Mouse (Mus musculus): ENCODE measurements at regions not wholly inside any gene's neighbourhood (a gene's known extent, or its start where the extent isn't known, plus 50 kb on each side); places are given as distances from the start of the nearest gene placed in this dataset.
"Not testable (repeated sequence)": the region's sequence is repeated elsewhere in the genome, so short reads cannot be mapped to it uniquely, and the experiment has no call there.

DNA sequence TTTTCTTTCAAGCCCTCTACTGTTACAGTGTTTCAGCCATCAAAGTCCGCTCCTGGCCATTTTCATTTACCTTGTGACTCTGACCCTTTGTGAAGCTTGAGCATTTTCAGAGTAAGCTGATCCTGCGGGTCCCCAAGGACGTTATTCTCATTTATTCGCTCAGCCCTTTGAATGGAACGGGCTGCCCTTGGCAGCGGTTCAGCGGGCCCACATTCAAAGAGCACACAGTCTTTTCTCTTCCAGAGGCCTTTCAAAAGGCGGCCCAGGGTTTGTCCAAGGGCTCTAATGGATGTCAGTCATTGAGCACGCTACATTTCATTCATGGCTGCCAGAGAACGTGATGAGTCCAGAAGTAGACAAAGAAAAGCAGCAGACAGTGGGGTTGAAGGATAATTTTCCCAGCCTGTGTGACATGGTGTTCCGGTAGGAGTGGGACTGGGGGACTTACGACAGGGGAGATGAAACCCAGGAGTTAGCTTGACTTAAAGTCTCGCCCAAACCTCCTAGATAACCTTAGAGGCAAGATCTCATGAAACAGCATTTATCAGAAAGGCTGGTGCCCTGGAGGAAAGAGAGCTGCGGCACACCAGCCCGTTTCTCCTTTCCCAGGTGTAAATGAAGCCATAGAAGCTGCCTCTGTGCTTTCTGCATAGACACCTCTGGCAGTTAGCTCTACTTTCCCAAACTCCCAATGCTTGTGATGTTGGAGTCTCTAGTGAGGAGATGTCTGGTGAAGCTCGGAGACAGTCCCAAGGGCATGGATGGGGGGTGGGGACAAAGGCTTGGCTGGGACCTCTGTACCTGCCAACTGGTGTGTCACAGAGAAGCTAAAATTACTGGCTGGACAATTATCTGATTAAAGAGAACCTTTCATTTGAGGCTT lies 112.2 kb downstream of the Rps12 start:
- no peak for ATAC-seq (ENCODE audit: insufficient read depth, low read depth)
- Histone ChIP-seq H3K9ac (replicated peaks; ENCODE audit: low read depth, low read length) (no peak overlapping the region), H3K36me3 (replicated peaks; ENCODE audit: control insufficient read depth, insufficient read depth, low read length) (no peaks in the 10 kb centered on the region), H3K27ac (ENCODE audit: low read depth) (no peak overlapping the region), H3K27me3 (ENCODE audit: control insufficient read depth, insufficient read depth, low read length) (no peaks in the 10 kb centered on the region), H3K4me3 (ENCODE audit: low read depth, low read length) (no peak overlapping the region), H3K9me3 (replicated peaks; ENCODE audit: control insufficient read depth, low read length) (no peaks in the 10 kb centered on the region), H3K4me1 (ENCODE audit: control insufficient read depth, insufficient read depth) (no peaks in the 10 kb centered on the region), H3K4me2 (ENCODE audit: low read depth, low read length) (no peak overlapping the region)
- WGBS, result 71% methylated on average over 16 of the region's 16 CpGs
- TF ChIP-seq EP300 (IDR thresholded peaks at IDR 0.05; ENCODE audit: low read depth) (no peak), CTCF (IDR thresholded peaks at IDR 0.05; ENCODE audit: low read depth) (no peak)
- DNase-seq (ENCODE audit: low spot score), result no peak

DNA sequence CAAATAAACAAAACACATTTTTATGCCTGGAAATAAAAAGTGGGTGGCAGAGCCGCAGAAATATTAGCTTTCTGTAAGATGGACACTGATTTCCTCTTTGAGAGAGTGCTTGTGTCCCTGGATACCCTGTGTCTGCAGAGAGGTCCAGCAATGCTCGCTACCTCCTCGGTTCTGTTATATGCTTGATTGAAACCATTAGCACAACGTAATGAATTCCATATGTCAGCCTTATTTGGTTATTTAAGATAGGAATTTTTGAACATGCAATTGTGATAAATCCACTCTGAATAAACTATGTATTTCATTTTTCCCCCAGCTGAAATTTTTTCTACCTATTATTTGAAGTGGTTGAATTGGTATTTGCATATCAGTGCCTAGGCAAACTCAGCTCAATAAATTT lies 114.8 kb downstream of the Rps12 start:
- no peak for DNase-seq (ENCODE audit: low spot score)
- no peak overlapping the region for H3K4me3 ChIP-seq (ENCODE audit: low read depth, low read length)
- no peaks in the 10 kb centered on the region for H3K36me3 ChIP-seq (replicated peaks; ENCODE audit: control insufficient read depth, insufficient read depth, low read length)
- ATAC-seq (ENCODE audit: insufficient read depth, low read depth), result no peak
- H3K27me3 ChIP-seq (ENCODE audit: control insufficient read depth, insufficient read depth, low read length), result no peaks in the 10 kb centered on the region
- no peak overlapping the region for H3K4me2 ChIP-seq (ENCODE audit: low read depth, low read length)
- 78% methylated on average over 4 of the region's 4 CpGs for WGBS
- H3K9ac ChIP-seq (replicated peaks; ENCODE audit: low read depth, low read length), result no peak overlapping the region
- H3K27ac ChIP-seq (ENCODE audit: low read depth), result no peak overlapping the region
- no peaks in the 10 kb centered on the region for H3K4me1 ChIP-seq (ENCODE audit: control insufficient read depth, insufficient read depth)
- no peak for TF ChIP-seq EP300 (IDR thresholded peaks at IDR 0.05; ENCODE audit: low read depth)
- no peak for TF ChIP-seq CTCF (IDR thresholded peaks at IDR 0.05; ENCODE audit: low read depth)
- no peaks in the 10 kb centered on the region for H3K9me3 ChIP-seq (replicated peaks; ENCODE audit: control insufficient read depth, low read length)

GRCm38 (mm10) chr10:23671494-23671893 lies 115.6 kb downstream of the Rps12 start:
- 25% methylated on average over 8 of the region's 8 CpGs for WGBS

GRCm38 (mm10) chr10:23665916-23666315 lies 121.2 kb downstream of the Rps12 start:
- not testable (repeated sequence) for DNase-seq (ENCODE audit: low spot score); H3K4me2 ChIP-seq (ENCODE audit: low read depth, low read length)
- 54% methylated on average over 8 of the region's 8 CpGs for WGBS

More at GRCm38 (mm10) chr10:23671494-23671893, 115.6 kb downstream of the Rps12 start:
- no peak overlapping the region for H3K9ac ChIP-seq (replicated peaks; ENCODE audit: low read depth, low read length)
- H3K27ac ChIP-seq (ENCODE audit: low read depth), result no peak overlapping the region
- ATAC-seq (ENCODE audit: insufficient read depth, low read depth) (no peak), DNase-seq (ENCODE audit: low spot score) (no peak)
- TF ChIP-seq EP300 (IDR thresholded peaks at IDR 0.05; ENCODE audit: low read depth) (no peak), CTCF (IDR thresholded peaks at IDR 0.05; ENCODE audit: low read depth) (peak; percentile 47)
- no peaks in the 10 kb centered on the region for H3K9me3 ChIP-seq (replicated peaks; ENCODE audit: control insufficient read depth, low read length)
- H3K4me3 ChIP-seq (ENCODE audit: low read depth, low read length), result no peak overlapping the region
- no peaks in the 10 kb centered on the region for H3K36me3 ChIP-seq (replicated peaks; ENCODE audit: control insufficient read depth, insufficient read depth, low read length)
- no peaks in the 10 kb centered on the region for H3K4me1 ChIP-seq (ENCODE audit: control insufficient read depth, insufficient read depth)
- no peak overlapping the region for H3K4me2 ChIP-seq (ENCODE audit: low read depth, low read length)
- no peaks in the 10 kb centered on the region for H3K27me3 ChIP-seq (ENCODE audit: control insufficient read depth, insufficient read depth, low read length)

GRCm38 (mm10) chr10:23626201-23626600 lies 160.9 kb downstream of the Rps12 start:
- no peak for ATAC-seq (ENCODE audit: insufficient read depth, low read depth)
- H3K27ac ChIP-seq (ENCODE audit: low read depth), result no peak overlapping the region
- H3K27me3 ChIP-seq (ENCODE audit: control insufficient read depth, insufficient read depth, low read length), result no peaks in the 10 kb centered on the region
- H3K4me2 ChIP-seq (ENCODE audit: low read depth, low read length), result no peak overlapping the region
- H3K9me3 ChIP-seq (replicated peaks; ENCODE audit: control insufficient read depth, low read length), result no peaks in the 10 kb centered on the region
- 74% methylated on average over 4 of the region's 4 CpGs for WGBS
- DNase-seq (ENCODE audit: low spot score), result no peak
- TF ChIP-seq EP300 (IDR thresholded peaks at IDR 0.05; ENCODE audit: low read depth) (no peak), CTCF (IDR thresholded peaks at IDR 0.05; ENCODE audit: low read depth) (no peak)
- H3K4me3 ChIP-seq (ENCODE audit: low read depth, low read length), result no peak overlapping the region
- no peaks in the 10 kb centered on the region for H3K4me1 ChIP-seq (ENCODE audit: control insufficient read depth, insufficient read depth)
- H3K9ac ChIP-seq (replicated peaks; ENCODE audit: low read depth, low read length), result no peak overlapping the region
- no peaks in the 10 kb centered on the region for H3K36me3 ChIP-seq (replicated peaks; ENCODE audit: control insufficient read depth, insufficient read depth, low read length)

More at GRCm38 (mm10) chr10:23665916-23666315, 121.2 kb downstream of the Rps12 start:
- not testable (repeated sequence) for H3K27me3 ChIP-seq (ENCODE audit: control insufficient read depth, insufficient read depth, low read length); H3K36me3 ChIP-seq (replicated peaks; ENCODE audit: control insufficient read depth, insufficient read depth, low read length); H3K4me3 ChIP-seq (ENCODE audit: low read depth, low read length); H3K9me3 ChIP-seq (replicated peaks; ENCODE audit: control insufficient read depth, low read length); H3K27ac ChIP-seq (ENCODE audit: low read depth); H3K4me1 ChIP-seq (ENCODE audit: control insufficient read depth, insufficient read depth); H3K9ac ChIP-seq (replicated peaks; ENCODE audit: low read depth, low read length); ATAC-seq (ENCODE audit: insufficient read depth, low read depth)

GRCm38 (mm10) chr10:23612030-23612429 lies 175.0 kb downstream of the Rps12 start:
- TF ChIP-seq EP300 (IDR thresholded peaks at IDR 0.05; ENCODE audit: low read depth) (no peak), CTCF (IDR thresholded peaks at IDR 0.05; ENCODE audit: low read depth) (no peak)
- WGBS, result 86% methylated on average over 2 of the region's 2 CpGs
- no peak overlapping the region for H3K4me2 ChIP-seq (ENCODE audit: low read depth, low read length)
- DNase-seq (ENCODE audit: low spot score) (no peak), ATAC-seq (ENCODE audit: insufficient read depth, low read depth) (no peak)
- no peak overlapping the region for H3K9ac ChIP-seq (replicated peaks; ENCODE audit: low read depth, low read length)
- H3K9me3 ChIP-seq (replicated peaks; ENCODE audit: control insufficient read depth, low read length), result no peaks in the 10 kb centered on the region
- no peaks in the 10 kb centered on the region for H3K27me3 ChIP-seq (ENCODE audit: control insufficient read depth, insufficient read depth, low read length)
- no peak overlapping the region for H3K27ac ChIP-seq (ENCODE audit: low read depth)
- H3K4me1 ChIP-seq (ENCODE audit: control insufficient read depth, insufficient read depth), result no peaks in the 10 kb centered on the region
- no peaks in the 10 kb centered on the region for H3K36me3 ChIP-seq (replicated peaks; ENCODE audit: control insufficient read depth, insufficient read depth, low read length)
- no peak overlapping the region for H3K4me3 ChIP-seq (ENCODE audit: low read depth, low read length)
